Mouse (Mus musculus): ENCODE measurements around the gene Ap3m1.

GRCm38 (mm10) chr14:21075751-21076500 lies 23.6 kb upstream of the Ap3m1 start:
- TF ChIP-seq GATA1 (IDR thresholded peaks at IDR 0.05; ENCODE audit: borderline replicate concordance, low read length) = no peak
- TF ChIP-seq FLI1 (IDR thresholded peaks at IDR 0.05; ENCODE audit: low read length) = no peak

All from megakaryocyte, embryonic 14.5 days (primary cell).